Mouse (Mus musculus): Measurements from ENCODE around the gene Kansl1l. TPM values are rescaled to one million over a fixed set of nuclear protein-coding genes. Genes with fewer than 3 reads are reported as not detected.
A peak's percentile ranks its signal among the peaks of the same experiment; 100 is the strongest.

The Kansl1l gene
- polyA plus RNA-seq (2012; ENCODE audit: insufficient read depth, insufficient read length, low replicate concordance, missing spikeins), result not detected in 2 replicates

DNA sequence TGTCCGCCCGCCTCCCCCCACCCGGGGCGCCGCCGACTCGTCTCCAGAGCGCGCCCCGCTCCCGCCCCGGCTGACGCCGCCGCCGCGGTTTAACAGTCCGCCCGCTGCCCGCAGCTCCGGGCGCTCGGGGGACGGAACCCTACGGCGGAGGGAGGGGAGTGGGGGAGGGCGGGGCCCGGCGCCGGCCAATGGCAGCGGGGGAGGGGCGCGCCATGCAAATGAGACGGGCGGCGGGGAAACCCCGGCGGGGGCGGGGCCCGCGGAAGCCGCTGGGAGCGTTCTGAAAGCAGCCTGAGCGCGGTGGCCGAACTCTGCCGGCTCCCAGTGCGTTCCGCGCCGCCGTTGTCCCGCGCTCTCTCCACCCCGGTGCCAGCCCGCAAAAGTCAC, at the start of gene Kansl1l:
Gene Kansl1l, minus strand, starts transcription at position 110 of the 387 bp plus-strand sequence.
- WGBS, result 3% methylated on average over 39 of the region's 56 CpGs
- TF ChIP-seq POLR2A (IDR thresholded peaks at IDR 0.05; ENCODE audit: insufficient read depth, low read depth, low read length) (peak; percentile 93), CTCF (IDR thresholded peaks at IDR 0.05; ENCODE audit: insufficient read depth, low read depth, low read length) (no peak)
- H3K4me1 ChIP-seq (ENCODE audit: control insufficient read depth, insufficient read depth, low read length), result peaks cover 5% of the 10 kb centered on the region
- peak within 1 kb of the TSS; percentile 95 for H3K4me3 ChIP-seq (ENCODE audit: insufficient read depth, low read depth, low read length)
- H3K27ac ChIP-seq (ENCODE audit: insufficient read depth, low read depth, low read length), result peak within 1 kb of the TSS; percentile 94

GRCm38 (mm10) chr1:66865633-66866032, 48.3 kb upstream of the Kansl1l start:
- no peak for TF ChIP-seq CTCF (IDR thresholded peaks at IDR 0.05; ENCODE audit: insufficient read depth, low read depth, low read length)
- no peak for TF ChIP-seq POLR2A (IDR thresholded peaks at IDR 0.05; ENCODE audit: insufficient read depth, low read depth, low read length)
- peaks cover 5% of the 10 kb centered on the region; the same call in 1 of the 2 replicates for H3K4me1 ChIP-seq (ENCODE audit: control insufficient read depth, insufficient read depth, low read length)
- no peak overlapping the region for H3K27ac ChIP-seq (ENCODE audit: insufficient read depth, low read depth, low read length)
- H3K4me3 ChIP-seq (ENCODE audit: insufficient read depth, low read depth, low read length), result no peak overlapping the region
- 80% methylated on average over 4 of the region's 4 CpGs for WGBS

DNA sequence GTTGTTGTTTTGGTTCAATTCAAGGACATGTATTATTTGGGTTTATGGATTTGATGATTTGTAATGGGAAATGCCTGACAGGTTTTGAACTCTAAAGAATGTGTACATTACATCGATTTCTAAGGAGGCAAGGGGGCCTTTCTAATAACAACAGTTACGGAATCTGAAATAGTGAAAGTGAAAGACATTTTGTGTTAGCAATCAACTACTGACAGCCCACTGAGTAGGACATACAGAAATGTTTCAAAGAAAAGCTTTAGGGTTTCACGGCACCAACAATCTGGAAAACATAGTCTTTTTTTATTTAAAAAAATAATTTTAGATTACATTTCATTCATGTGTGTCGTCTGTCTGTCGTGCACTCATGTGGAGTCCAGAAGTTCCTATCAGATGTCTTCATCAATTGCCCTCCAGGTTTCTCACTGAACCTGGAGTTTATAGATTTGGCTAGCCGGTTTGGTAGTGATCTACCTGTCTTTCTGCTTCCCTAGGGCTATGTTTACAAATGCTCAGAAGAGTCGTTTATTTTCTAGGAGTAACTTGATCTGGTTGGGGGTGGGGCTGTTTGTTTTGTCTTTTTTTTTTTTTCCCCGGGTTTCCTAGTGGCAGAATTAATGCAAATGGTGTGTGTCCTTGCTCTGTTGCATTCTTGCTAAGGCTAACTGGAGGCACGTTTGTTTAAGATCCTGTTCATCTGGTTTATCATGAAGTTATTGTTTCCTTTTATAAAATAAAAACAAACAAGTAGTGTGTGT, 46.6 kb upstream of the Kansl1l start:
- 49% methylated on average over 9 of the region's 9 CpGs for WGBS

GRCm38 (mm10) chr1:66862712-66863511, 45.5 kb upstream of the Kansl1l start, which contains the start of gene Acadl:
Gene Acadl (minus strand): TSS chr1:66863277.
- TF ChIP-seq POLR2A (IDR thresholded peaks at IDR 0.05; ENCODE audit: insufficient read depth, low read depth, low read length), result no peak
- no peak for TF ChIP-seq CTCF (IDR thresholded peaks at IDR 0.05; ENCODE audit: insufficient read depth, low read depth, low read length)

More for the DNA sequence above, 46.6 kb upstream of the Kansl1l start:
- Histone ChIP-seq H3K4me1 (ENCODE audit: control insufficient read depth, insufficient read depth, low read length) (peaks cover 5% of the 10 kb centered on the region; the same call in 1 of the 2 replicates), H3K27ac (ENCODE audit: insufficient read depth, low read depth, low read length) (no peak overlapping the region), H3K4me3 (ENCODE audit: insufficient read depth, low read depth, low read length) (no peak overlapping the region)
- TF ChIP-seq POLR2A (IDR thresholded peaks at IDR 0.05; ENCODE audit: insufficient read depth, low read depth, low read length), result no peak
- no peak for TF ChIP-seq CTCF (IDR thresholded peaks at IDR 0.05; ENCODE audit: insufficient read depth, low read depth, low read length)

DNA sequence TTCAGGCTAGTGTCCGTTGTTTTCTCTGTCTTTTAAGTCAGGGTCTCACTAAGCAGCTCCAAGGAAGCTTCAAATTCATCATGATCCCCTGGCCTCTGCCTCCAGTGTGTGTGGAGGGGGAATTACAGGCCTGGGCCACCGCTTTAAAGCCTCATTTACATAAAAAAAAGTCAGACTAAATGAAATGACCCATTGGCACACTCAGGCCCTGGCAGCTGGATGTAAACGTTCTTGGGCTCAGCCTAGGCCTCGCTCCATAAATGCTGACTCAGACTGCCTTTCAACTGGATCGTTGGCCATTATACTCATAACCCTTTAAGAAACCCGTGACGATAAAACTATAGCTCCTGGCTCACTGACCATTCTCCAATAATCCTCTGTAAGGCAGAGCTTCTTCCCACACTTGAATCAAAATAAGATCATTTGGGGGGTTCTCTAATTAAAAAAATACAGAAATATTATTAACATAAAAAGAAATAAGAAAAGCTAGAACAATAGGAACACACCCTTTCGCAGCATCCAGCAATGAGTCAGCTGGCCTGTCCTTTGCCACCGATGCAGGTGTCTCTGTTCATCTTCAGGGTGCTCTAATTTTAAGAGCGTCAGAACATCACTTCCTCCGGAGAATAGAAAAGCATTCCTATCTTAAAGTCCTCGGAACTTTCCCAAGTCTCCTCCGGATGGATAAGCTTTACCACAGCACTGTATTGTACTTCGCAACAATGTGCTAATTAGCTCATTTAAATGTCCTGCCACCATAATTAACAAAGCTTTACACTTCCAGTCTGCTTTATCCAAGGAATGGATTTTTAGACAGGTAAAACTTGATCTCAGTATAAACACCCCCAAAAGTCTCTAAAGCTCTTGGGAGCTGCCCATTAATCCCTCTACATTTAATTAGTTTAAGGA, 44.7 kb upstream of the Kansl1l start:
- 35% methylated on average over 14 of the region's 14 CpGs for WGBS
- H3K4me3 ChIP-seq (ENCODE audit: insufficient read depth, low read depth, low read length), result peak overlapping the region; percentile 62; the same call in 1 of the 2 replicates
- H3K27ac ChIP-seq (ENCODE audit: insufficient read depth, low read depth, low read length), result no peak overlapping the region
- TF ChIP-seq POLR2A (IDR thresholded peaks at IDR 0.05; ENCODE audit: insufficient read depth, low read depth, low read length) (no peak), CTCF (IDR thresholded peaks at IDR 0.05; ENCODE audit: insufficient read depth, low read depth, low read length) (no peak)
- H3K4me1 ChIP-seq (ENCODE audit: control insufficient read depth, insufficient read depth, low read length), result peaks cover 5% of the 10 kb centered on the region; the same call in 1 of the 2 replicates

More at GRCm38 (mm10) chr1:66862712-66863511, 45.5 kb upstream of the Kansl1l start, which contains the start of gene Acadl:
- peaks cover 5% of the 10 kb centered on the region; the same call in 1 of the 2 replicates for H3K4me1 ChIP-seq (ENCODE audit: control insufficient read depth, insufficient read depth, low read length)
- H3K4me3 ChIP-seq (ENCODE audit: insufficient read depth, low read depth, low read length), result peak within 1 kb of the TSS; percentile 62
- no peak within 1 kb of the TSS for H3K27ac ChIP-seq (ENCODE audit: insufficient read depth, low read depth, low read length)
- 2% methylated on average over 82 of the region's 85 CpGs for WGBS

DNA sequence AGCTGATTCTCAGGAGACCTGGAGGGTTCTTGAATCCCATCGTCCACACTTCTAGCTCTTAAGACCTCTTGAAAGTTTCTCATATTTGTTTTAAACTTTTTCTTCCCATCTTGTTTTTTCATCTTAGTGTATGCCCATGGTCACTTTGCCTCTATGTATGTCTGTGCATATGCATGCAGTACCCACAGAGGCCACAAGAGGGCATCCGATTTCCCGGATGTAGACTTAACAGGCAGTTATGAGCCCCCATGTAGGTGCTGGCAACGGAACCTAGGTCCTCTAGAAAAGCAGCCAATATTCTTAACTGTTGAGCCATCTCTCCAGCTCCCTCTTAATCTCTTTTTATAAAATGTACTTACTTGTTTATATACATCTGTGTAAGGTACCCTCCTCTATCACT, 30.1 kb upstream of the Kansl1l start:
- H3K4me3 ChIP-seq (ENCODE audit: insufficient read depth, low read depth, low read length), result no peak overlapping the region
- no peaks in the 10 kb centered on the region for H3K4me1 ChIP-seq (ENCODE audit: control insufficient read depth, insufficient read depth, low read length)
- no peak for TF ChIP-seq CTCF (IDR thresholded peaks at IDR 0.05; ENCODE audit: insufficient read depth, low read depth, low read length)
- no peak for TF ChIP-seq POLR2A (IDR thresholded peaks at IDR 0.05; ENCODE audit: insufficient read depth, low read depth, low read length)
- no peak overlapping the region for H3K27ac ChIP-seq (ENCODE audit: insufficient read depth, low read depth, low read length)
- 99% methylated on average over 4 of the region's 4 CpGs for WGBS

GRCm38 (mm10) chr1:66845690-66846318, 28.4 kb upstream of the Kansl1l start:
- TF ChIP-seq POLR2A (IDR thresholded peaks at IDR 0.05; ENCODE audit: insufficient read depth, low read depth, low read length), result no peak
- TF ChIP-seq CTCF (IDR thresholded peaks at IDR 0.05; ENCODE audit: insufficient read depth, low read depth, low read length), result no peak
- 90% methylated on average over 5 of the region's 5 CpGs for WGBS
- no peak overlapping the region for H3K27ac ChIP-seq (ENCODE audit: insufficient read depth, low read depth, low read length)
- no peaks in the 10 kb centered on the region for H3K4me1 ChIP-seq (ENCODE audit: control insufficient read depth, insufficient read depth, low read length)
- H3K4me3 ChIP-seq (ENCODE audit: insufficient read depth, low read depth, low read length), result no peak overlapping the region

DNA sequence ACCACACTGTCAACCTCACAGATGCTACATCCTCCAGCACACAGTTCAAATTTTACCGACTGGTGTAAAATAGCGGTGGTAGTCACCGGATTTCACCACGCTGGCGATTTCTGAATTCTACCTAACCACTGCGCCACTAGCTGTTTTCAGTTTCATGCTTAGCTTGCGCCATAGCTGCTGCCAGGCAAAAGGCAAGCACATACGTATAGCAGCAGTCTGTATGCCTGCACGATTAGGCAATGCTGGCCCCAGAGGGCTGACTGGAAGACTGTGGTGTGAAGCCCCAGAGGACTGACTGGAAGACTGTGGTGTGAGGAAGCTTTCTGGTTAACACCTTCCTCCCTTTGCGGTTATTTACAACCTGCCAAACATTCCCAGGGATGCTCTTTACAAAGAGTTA, 24.6 kb upstream of the Kansl1l start:
- H3K4me1 ChIP-seq (ENCODE audit: control insufficient read depth, insufficient read depth, low read length), result no peaks in the 10 kb centered on the region
- no peak overlapping the region for H3K27ac ChIP-seq (ENCODE audit: insufficient read depth, low read depth, low read length)
- no peak for TF ChIP-seq CTCF (IDR thresholded peaks at IDR 0.05; ENCODE audit: insufficient read depth, low read depth, low read length)
- no peak for TF ChIP-seq POLR2A (IDR thresholded peaks at IDR 0.05; ENCODE audit: insufficient read depth, low read depth, low read length)
- no peak overlapping the region for H3K4me3 ChIP-seq (ENCODE audit: insufficient read depth, low read depth, low read length)
- 87% methylated on average over 10 of the region's 10 CpGs for WGBS

All from olfactory bulb, adult 2 months (tissue).